Mouse (Mus musculus): Measurements from ENCODE around the gene Hist2h3b. TPM values are rescaled to one million over a fixed set of nuclear protein-coding genes. Genes with fewer than 3 reads are reported as not detected.

The Hist2h3b gene
- polyA plus RNA-seq, 3 experiments from 2014 or later = 4.8 to 44.5 (median 9.0) TPM

- ATAC-seq = peak; percentile 63
Observed at GRCm38 (mm10) chr3:96300706-96301529, 32.5 kb downstream of the Hist2h3b start.

DNA sequence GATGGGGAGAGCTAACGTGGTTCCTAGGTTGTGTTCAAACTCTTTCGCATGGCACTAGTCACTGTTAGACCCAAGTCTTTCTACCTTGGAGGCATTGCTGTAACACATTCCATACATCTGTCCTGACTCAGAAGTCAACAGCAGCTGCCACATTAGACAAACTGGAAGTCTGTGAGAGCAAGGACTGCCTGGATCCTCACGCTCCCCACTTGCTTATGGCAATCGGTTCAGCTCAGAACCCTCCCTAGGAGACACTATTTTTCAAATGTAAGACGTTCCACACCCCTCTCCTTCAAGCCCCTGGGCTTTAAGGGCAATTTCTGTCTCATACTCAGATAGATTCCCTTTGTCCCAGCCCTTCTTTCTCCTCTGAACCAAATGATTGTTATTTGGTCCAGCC lies 33.6 kb downstream of the Hist2h3b start:
- no peak for ATAC-seq

DNA sequence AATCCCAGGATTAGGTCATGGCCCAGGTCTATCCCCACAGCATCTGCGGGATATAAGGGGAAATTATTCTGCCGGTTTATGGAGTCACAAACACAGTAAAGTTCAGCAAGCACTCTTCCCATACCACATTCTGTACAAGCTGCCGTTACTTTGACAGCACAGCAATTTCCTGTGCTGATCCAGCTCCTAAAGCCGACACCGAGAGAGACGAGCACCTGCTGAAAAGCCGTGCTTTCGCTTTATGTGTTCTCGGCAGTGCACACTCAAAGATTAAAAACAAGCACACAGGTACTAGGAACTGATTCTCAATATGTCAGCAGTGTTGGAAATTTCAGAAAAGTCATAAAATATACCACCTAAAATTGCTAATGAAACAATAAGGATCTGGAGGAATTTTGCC lies 38.1 kb downstream of the Hist2h3b start:
- no peak for ATAC-seq

GRCm38 (mm10) chr3:96309441-96309840 lies 41.0 kb downstream of the Hist2h3b start:
- ATAC-seq = no peak

GRCm38 (mm10) chr3:96312341-96313098 lies 44.1 kb downstream of the Hist2h3b start:
- no peak for ATAC-seq

Other genes with a start within 250 kb of the Hist2h3b start
- 10 to 100 TPM; 21.2 to 23.9 (median 23.9) TPM for gene Vps45, start 210.2 kb upstream of the Hist2h3b start, polyA plus RNA-seq (2017; shearing (Covaris generic))
- gene Otud7b, start 164.1 kb upstream of the Hist2h3b start, polyA plus RNA-seq (2017; shearing (Covaris generic)) = 10 to 100 TPM in 1 of 3 experiments, 1 to 10 TPM in 2; 7.4 to 13.1 (median 9.9) TPM
- 1 to 10 TPM; 1.8 to 2.6 (median 2.0) TPM for gene Mtmr11, start 106.7 kb upstream of the Hist2h3b start, polyA plus RNA-seq (2017; shearing (Covaris generic))
- gene Sf3b4, start 96.3 kb upstream of the Hist2h3b start, polyA plus RNA-seq (2017; shearing (Covaris generic)) = 10 to 100 TPM; 53.4 to 82.6 (median 56.6) TPM
- 1 to 10 TPM; 1.2 to 1.5 (median 1.4) TPM for gene Sv2a, start 87.5 kb upstream of the Hist2h3b start, polyA plus RNA-seq (2017; shearing (Covaris generic))
- gene Bola1, start 48.9 kb upstream of the Hist2h3b start, polyA plus RNA-seq (2017; shearing (Covaris generic)) = 10 to 100 TPM; 23.4 to 36.1 (median 32.1) TPM
- 1 to 10 TPM in 1 of 3 experiments, not detected in 2; 1.4 TPM for gene Hist2h2ab, start 48.8 kb upstream of the Hist2h3b start, polyA plus RNA-seq (2017; shearing (Covaris generic))
- gene Hist2h2ac, start 47.8 kb upstream of the Hist2h3b start, polyA plus RNA-seq (2017; shearing (Covaris generic)) = 10 to 100 TPM in 1 of 3 experiments, 1 to 10 TPM in 2; 7.4 to 11.6 (median 8.1) TPM
- gene Hist2h2be, start 47.5 kb upstream of the Hist2h3b start, polyA plus RNA-seq (2017; shearing (Covaris generic)) = 1 to 10 TPM in 2 of 3 experiments, under 1 TPM in 1; 0.38 to 2.2 (median 2.0) TPM
- 1 to 10 TPM in 1 of 3 experiments, not detected in 2; 1.5 TPM for gene Hist2h3c2, start 29.5 kb upstream of the Hist2h3b start, polyA plus RNA-seq (2017; shearing (Covaris generic))
- gene Hist2h2aa2, start 28.4 kb upstream of the Hist2h3b start, polyA plus RNA-seq (2017; shearing (Covaris generic)) = 100 to 1,000 TPM in 1 of 3 experiments, 10 to 100 TPM in 2; 36.1 to 104 (median 53.6) TPM
- gene Hist2h2aa1, start 23.2 kb upstream of the Hist2h3b start, polyA plus RNA-seq (2017; shearing (Covaris generic)) = 10 to 100 TPM in 2 of 3 experiments, 1 to 10 TPM in 1; 9.6 to 22.0 (median 11.1) TPM
- gene Hist2h3c1, start 22.0 kb upstream of the Hist2h3b start, polyA plus RNA-seq (2017; shearing (Covaris generic)) = not detected
- gene Hist2h4, start 5.3 kb upstream of the Hist2h3b start, polyA plus RNA-seq (2017; shearing (Covaris generic)) = 1 to 10 TPM; 1.3 to 7.4 (median 5.9) TPM
- gene Hist2h2bb, start 1.1 kb downstream of the Hist2h3b start, polyA plus RNA-seq (2017; shearing (Covaris generic)) = 10 to 100 TPM in 2 of 3 experiments, 1 to 10 TPM in 1; 5.7 to 28.2 (median 20.9) TPM
- under 1 TPM in 1 of 3 experiments, not detected in 2; 0.43 TPM for gene Fcgr1, start 25.3 kb downstream of the Hist2h3b start, polyA plus RNA-seq (2017; shearing (Covaris generic))
- gene BC107364, start 183.7 kb downstream of the Hist2h3b start, polyA plus RNA-seq (2017; shearing (Covaris generic)) = not detected